Comparison of ENCODE assay signal across 11 mouse cellular contexts in the genomic region with DNA sequence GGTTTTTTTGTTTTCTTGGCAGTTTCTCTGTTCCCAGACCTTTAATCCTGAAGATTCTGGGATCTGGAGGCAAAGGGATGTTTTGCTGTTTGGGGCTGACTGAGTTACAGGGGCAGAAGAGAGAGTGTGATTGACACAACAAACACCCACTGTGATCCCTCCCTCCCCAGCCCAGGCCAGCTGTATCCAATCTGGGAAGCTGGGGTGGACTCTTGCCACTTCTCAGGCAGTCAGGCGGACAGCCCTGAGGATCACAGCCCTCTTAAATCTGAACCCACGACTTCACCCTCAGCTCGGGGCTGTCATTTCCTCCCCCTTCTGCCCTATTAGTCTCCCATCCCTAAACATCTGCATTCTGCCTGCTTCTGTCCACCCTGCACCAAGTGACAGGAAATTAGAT. TPM values are rescaled to one million over a fixed set of nuclear protein-coding genes. Genes with fewer than 3 reads are reported as not detected.
DNase-seq lines count a peak whose midpoint lies in the region; ATAC-seq lines count a peak whose summit lies in the region.
"Had no signal": no experiment of that assay in that cellular context is flagged by ENCODE, and none has a peak within 500 bp of the region (broad histone marks: within the 10 kb centered on the region; RNA-seq: fewer than 3 reads in every experiment).

No protein-coding gene starts in this region.

- H3K36me3 ChIP-seq in midbrain, embryonic 10.5 days: no peaks in the 10 kb centered on the region
- H3K36me3 ChIP-seq in midbrain, embryonic 16.5 days (ENCODE audit: control insufficient read depth, insufficient read depth, low read length): no peaks in the 10 kb centered on the region
- no peaks in the 10 kb centered on the region for H3K36me3 ChIP-seq in hindbrain, embryonic 15.5 days
- H3K36me3 ChIP-seq in stomach, embryonic 16.5 days (ENCODE audit: control insufficient read depth, insufficient read depth, low read length): no peaks in the 10 kb centered on the region
- H3K36me3 ChIP-seq: G1E had no signal

- H3K27me3 ChIP-seq in midbrain, embryonic 10.5 days (ENCODE audit: low read depth, poor library complexity, severe bottlenecking): no peaks in the 10 kb centered on the region
- no peaks in the 10 kb centered on the region for H3K27me3 ChIP-seq in midbrain, embryonic 16.5 days (ENCODE audit: control insufficient read depth, insufficient read depth, low read depth, low read length)
- H3K27me3 ChIP-seq in hindbrain, embryonic 15.5 days: no peaks in the 10 kb centered on the region
- no peaks in the 10 kb centered on the region for H3K27me3 ChIP-seq in stomach, embryonic 16.5 days (ENCODE audit: control insufficient read depth, insufficient read depth, low read length)

- peak overlapping the region; percentile 71 for H3K27ac ChIP-seq in midbrain, embryonic 10.5 days (replicated peaks)
- no peak overlapping the region for H3K27ac ChIP-seq in midbrain, embryonic 16.5 days (ENCODE audit: low read length)
- peak overlapping the region; percentile 49 for H3K27ac ChIP-seq in hindbrain, embryonic 15.5 days (replicated peaks)
- H3K27ac ChIP-seq in stomach, embryonic 16.5 days (ENCODE audit: low read length): peak overlapping the region; percentile 80
- H3K27ac ChIP-seq: macrophage had no signal

- H3K9me3 ChIP-seq in midbrain, embryonic 10.5 days (replicated peaks): no peaks in the 10 kb centered on the region
- no peaks in the 10 kb centered on the region for H3K9me3 ChIP-seq in midbrain, embryonic 16.5 days (replicated peaks; ENCODE audit: control insufficient read depth, low read length, poor library complexity, severe bottlenecking)
- no peaks in the 10 kb centered on the region for H3K9me3 ChIP-seq in hindbrain, embryonic 15.5 days
- H3K9me3 ChIP-seq in stomach, embryonic 16.5 days (replicated peaks; ENCODE audit: control insufficient read depth, low read length): no peaks in the 10 kb centered on the region

- no peak overlapping the region for H3K4me2 ChIP-seq in midbrain, embryonic 16.5 days (ENCODE audit: low read length)
- H3K4me2 ChIP-seq in hindbrain, embryonic 15.5 days: no peak overlapping the region
- no peak overlapping the region for H3K4me2 ChIP-seq in stomach, embryonic 16.5 days (ENCODE audit: low read depth, low read length)

- DNase-seq in midbrain, embryonic 10.5 days (ENCODE audit: low spot score): peak; percentile 31
- DNase-seq in lung, postnatal 10 days: peak; percentile 74
- DNase-seq in testis, postnatal 10 days (ENCODE audit: low spot score): no peak
- DNase-seq in frontal cortex, postnatal 25 days (ENCODE audit: low spot score in 2 of 2): no peak
- DNase-seq: cerebellum, adult 11-12 months had no signal

- no peak for ATAC-seq in midbrain, embryonic 16.5 days
- ATAC-seq in hindbrain, embryonic 15.5 days (ENCODE audit: low FRiP score, low read depth): no peak
- ATAC-seq in stomach, embryonic 16.5 days (ENCODE audit: insufficient read depth, low FRiP score): peak; percentile 71
- no peak for ATAC-seq in CD4-positive, CD25-positive, alpha-beta regulatory T cell, adult 4 months

- peaks cover 17% of the 10 kb centered on the region for H3K4me1 ChIP-seq in midbrain, embryonic 10.5 days
- H3K4me1 ChIP-seq in midbrain, embryonic 16.5 days (ENCODE audit: control insufficient read depth, insufficient read depth, low read length): peaks cover 10% of the 10 kb centered on the region; the same call in 1 of the 2 replicates
- H3K4me1 ChIP-seq in hindbrain, embryonic 15.5 days (replicated peaks): peaks cover 22% of the 10 kb centered on the region
- H3K4me1 ChIP-seq in stomach, embryonic 16.5 days (ENCODE audit: control insufficient read depth, insufficient read depth, low read length): peaks cover 9% of the 10 kb centered on the region

- H3K4me3 ChIP-seq in midbrain, embryonic 10.5 days: no peak overlapping the region
- no peak overlapping the region for H3K4me3 ChIP-seq in midbrain, embryonic 16.5 days (ENCODE audit: low read depth, low read length)
- H3K4me3 ChIP-seq in hindbrain, embryonic 15.5 days: no peak overlapping the region
- no peak overlapping the region for H3K4me3 ChIP-seq in stomach, embryonic 16.5 days (replicated peaks; ENCODE audit: low read length)

- no peak overlapping the region for H3K9ac ChIP-seq in midbrain, embryonic 16.5 days (ENCODE audit: low read depth, low read length)
- H3K9ac ChIP-seq in hindbrain, embryonic 15.5 days: no peak overlapping the region
- H3K9ac ChIP-seq in stomach, embryonic 16.5 days (ENCODE audit: low read length): no peak overlapping the region

- WGBS in midbrain, embryonic 10.5 days: 25% methylated on average over 3 of the region's 3 CpGs
- 13% methylated on average over 3 of the region's 3 CpGs for WGBS in midbrain, embryonic 16.5 days
- WGBS in hindbrain, embryonic 15.5 days: 30% methylated on average over 3 of the region's 3 CpGs
- 22% methylated on average over 3 of the region's 3 CpGs for WGBS in stomach, embryonic 16.5 days

RNA-seq across cellular contexts. Expression of a gene that starts 55.7 kb away (rescaled TPM):
- 18.6 and 22.4 TPM in 2 replicates for polyA plus RNA-seq in midbrain, embryonic 10.5 days (2016; fragmentation: Nextera tagmentation; extraction: Ambion mirVana)
- polyA plus RNA-seq in midbrain, embryonic 16.5 days (2015; fragmentation: Nextera tagmentation; extraction: Ambion mirVana): 54.6 and 55.0 TPM in 2 replicates
- 43.6 and 45.3 TPM in 2 replicates for polyA plus RNA-seq in hindbrain, embryonic 15.5 days (2015; fragmentation: Nextera tagmentation; extraction: Ambion mirVana)
- polyA plus RNA-seq in stomach, embryonic 16.5 days (2015; fragmentation: Nextera tagmentation; extraction: Ambion mirVana): 6.6 and 6.9 TPM in 2 replicates
- 10 to 100 TPM; 16.0 to 19.4 TPM for polyA plus RNA-seq in CD4-positive, CD25-positive, alpha-beta regulatory T cell, adult 4 months (2017; shearing (Covaris generic))
- polyA plus RNA-seq: G1E had no signal

Comparison
In these comparisons a context has a peak if more than half of its experiments do, and no peak if none do; other contexts are left out.
1. DNase-seq: peak in midbrain, embryonic 10.5 days (single experiment) and lung, postnatal 10 days (single experiment); none in testis, postnatal 10 days (single experiment) and frontal cortex, postnatal 25 days (0 of 2).